Mouse (Mus musculus) forebrain, embryonic 13.5 days (tissue): ENCODE results near the gene Foxred1. TPM values are rescaled to one million over a fixed set of nuclear protein-coding genes. Genes with fewer than 3 reads are reported as not detected.
A peak's percentile ranks its signal among the peaks of the same experiment; 100 is the strongest.

Experiments
- ATAC-seq: fragments of 200-750 bp; cut with Nextera tagmentation; 2 replicates; pipeline ENCODE4 v1.8.0; 2017
- H3K27ac ChIP-seq: fragments of 300-500 bp; sonication (generic); 2 replicates; pipeline ENCODE4 v1.5.1; 2015; ENCODE audit warnings: inconsistent platforms, mild to moderate bottlenecking, moderate library complexity
- H3K27me3 ChIP-seq: fragments of 300-500 bp; sonication (generic); 2 replicates; pipeline ENCODE4 v1.6.1; 2015; ENCODE audit warnings: mild to moderate bottlenecking, inconsistent platforms
- H3K36me3 ChIP-seq: fragments of 300-500 bp; sonication (generic); 2 replicates; pipeline ENCODE4 v1.6.1; 2015; ENCODE audit warnings: mild to moderate bottlenecking, inconsistent platforms; ENCODE audit not compliant: poor library complexity, severe bottlenecking
- H3K4me1 ChIP-seq: fragments of 300-500 bp; sonication (generic); 2 replicates; pipeline ENCODE4 v1.6.1; 2015; ENCODE audit warnings: inconsistent platforms
- H3K4me2 ChIP-seq: fragments of 300-500 bp; sonication (generic); 2 replicates; pipeline ENCODE4 v1.6.1; 2015; ENCODE audit warnings: inconsistent platforms, mild to moderate bottlenecking, moderate library complexity
- H3K4me3 ChIP-seq: fragments of 300-500 bp; sonication (generic); 2 replicates; pipeline ENCODE4 v1.5.1; 2015; ENCODE audit warnings: mild to moderate bottlenecking, inconsistent platforms
- H3K9ac ChIP-seq: fragments of 300-500 bp; sonication (generic); 2 replicates; pipeline ENCODE4 v1.6.1; 2015; ENCODE audit warnings: mild to moderate bottlenecking, inconsistent platforms
- H3K9me3 ChIP-seq: fragments of 300-500 bp; sonication (generic); replicated peaks from 2 replicates; pipeline ENCODE4 v1.6.1; 2016; ENCODE audit warnings: inconsistent platforms
- WGBS: fragments of 180-500 bp; shearing (Covaris S2); methylation state at CpG from one replicate; pipeline ENCODE4 v1.1.7; 2015; 5-methylcytosine and 5-hydroxymethylcytosine counted together
- polyA plus RNA-seq: library from polyadenylated mRNA; unstranded; fragments of >200 nt; fragmentation: Nextera tagmentation; extraction: Ambion mirVana; gene quantifications from 2 replicates; pipeline ENCODE4 v1.2.1, GENCODE M21; 2015

Foxred1 gene
- polyA plus RNA-seq, 1 experiment from 2014 or later: 42.1 TPM

DNA sequence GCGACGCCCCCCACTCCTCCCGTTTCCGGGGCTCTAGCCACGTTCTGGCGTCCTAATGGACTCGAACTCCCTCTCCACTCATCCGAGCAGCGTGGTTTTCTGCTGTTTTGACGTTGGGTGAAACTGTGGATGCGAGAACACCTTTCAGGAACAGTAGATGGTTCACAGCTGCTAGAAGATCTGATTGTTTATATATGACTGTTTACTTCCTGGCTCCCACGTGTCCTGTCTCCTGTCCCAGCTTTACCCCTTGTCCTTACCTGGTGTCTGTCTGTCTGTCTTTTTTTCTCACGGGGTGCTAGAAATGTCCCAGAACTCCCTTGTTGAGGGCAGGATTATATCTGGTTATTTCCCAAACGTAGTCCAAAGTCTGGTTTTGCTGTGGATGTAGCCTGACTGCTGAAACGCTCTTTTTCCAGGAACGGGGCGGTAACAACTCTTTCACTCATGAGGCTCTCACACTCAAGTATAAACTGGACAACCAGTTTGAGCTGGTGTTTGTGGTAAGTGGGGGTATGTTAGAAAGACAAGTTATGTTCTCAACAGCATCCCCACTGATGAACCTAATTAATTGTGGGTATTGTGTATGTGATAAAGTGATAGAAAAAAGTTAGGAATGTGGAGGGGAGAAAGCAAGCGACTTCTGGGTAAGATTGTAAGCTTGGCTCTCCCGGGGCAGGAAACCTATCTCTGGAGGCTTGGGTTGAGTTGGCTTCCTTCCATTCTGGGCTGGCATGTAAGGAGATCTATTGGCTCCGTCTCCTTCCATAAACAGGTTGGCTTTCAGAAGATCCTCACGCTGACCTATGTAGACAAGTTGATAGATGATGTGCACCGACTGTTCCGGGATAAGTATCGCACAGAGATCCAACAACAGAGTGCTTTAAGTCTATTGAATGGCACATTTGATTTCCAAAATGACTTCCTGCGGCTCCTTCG is 987 bp upstream of the Foxred1 start:
- no peaks in the 10 kb centered on the region for H3K9me3 ChIP-seq
- H3K9ac ChIP-seq: peak overlapping the region; percentile 83
- peaks cover 22% of the 10 kb centered on the region for H3K4me1 ChIP-seq
- WGBS: 36% methylated on average over 26 of the region's 26 CpGs
- peak overlapping the region; percentile 45; the same call in 1 of the 2 replicates for H3K27ac ChIP-seq
- no peaks in the 10 kb centered on the region for H3K27me3 ChIP-seq
- peak overlapping the region; percentile 94 for H3K4me2 ChIP-seq
- H3K4me3 ChIP-seq: peak overlapping the region; percentile 80
- H3K36me3 ChIP-seq: peaks cover 55% of the 10 kb centered on the region
- no peak for ATAC-seq

DNA sequence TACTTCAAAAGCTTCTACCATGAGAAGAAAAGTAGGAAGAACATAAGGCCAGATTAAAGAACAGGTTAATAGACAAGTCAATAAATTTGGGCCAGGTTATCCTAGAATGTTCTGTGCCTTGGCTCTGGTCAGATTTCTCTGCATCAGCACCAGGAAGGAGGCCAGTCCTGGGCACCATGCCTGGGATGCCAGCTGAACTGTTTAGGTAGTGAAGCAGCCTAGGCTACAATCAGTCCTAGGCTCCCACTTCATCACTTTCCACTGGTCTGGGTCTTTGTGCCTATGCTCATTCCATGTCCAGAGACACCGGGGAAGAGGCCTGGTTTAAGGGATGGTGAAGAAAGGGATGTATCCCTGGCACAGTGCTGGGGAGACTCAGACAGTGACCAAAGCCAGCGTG is 6.4 kb downstream of the Foxred1 start:
- no peak for ATAC-seq
- 94% methylated on average over 2 of the region's 2 CpGs for WGBS
- H3K9me3 ChIP-seq: no peaks in the 10 kb centered on the region
- peaks cover 50% of the 10 kb centered on the region for H3K36me3 ChIP-seq
- H3K9ac ChIP-seq: no peak overlapping the region
- no peak overlapping the region for H3K27ac ChIP-seq
- no peak overlapping the region for H3K4me2 ChIP-seq
- H3K27me3 ChIP-seq: no peaks in the 10 kb centered on the region
- H3K4me1 ChIP-seq: peaks cover 12% of the 10 kb centered on the region
- H3K4me3 ChIP-seq: no peak overlapping the region

GRCm38 (mm10) chr9:35203536-35203935 is 7.3 kb downstream of the Foxred1 start:
- Histone ChIP-seq H3K9me3 (no peaks in the 10 kb centered on the region), H3K9ac (no peak overlapping the region), H3K4me2 (no peak overlapping the region), H3K4me3 (no peak overlapping the region), H3K27ac (no peak overlapping the region), H3K36me3 (peaks cover 50% of the 10 kb centered on the region), H3K27me3 (no peaks in the 10 kb centered on the region), H3K4me1 (peaks cover 9% of the 10 kb centered on the region)
- no peak for ATAC-seq
- WGBS: 68% methylated on average over 3 of the region's 3 CpGs

- no peaks in the 10 kb centered on the region for H3K27me3 ChIP-seq
- H3K4me3 ChIP-seq: peak overlapping the region; percentile 61
- no peak overlapping the region for H3K9ac ChIP-seq
- WGBS: 56% methylated on average over 9 of the region's 9 CpGs
- peaks cover 21% of the 10 kb centered on the region for H3K36me3 ChIP-seq
- no peaks in the 10 kb centered on the region for H3K9me3 ChIP-seq
- peaks cover 9% of the 10 kb centered on the region for H3K4me1 ChIP-seq
- no peak overlapping the region for H3K27ac ChIP-seq
- peak overlapping the region; percentile 75 for H3K4me2 ChIP-seq
- no peak for ATAC-seq
Measured at GRCm38 (mm10) chr9:35200529-35201060, 10.3 kb downstream of the Foxred1 start.

DNA sequence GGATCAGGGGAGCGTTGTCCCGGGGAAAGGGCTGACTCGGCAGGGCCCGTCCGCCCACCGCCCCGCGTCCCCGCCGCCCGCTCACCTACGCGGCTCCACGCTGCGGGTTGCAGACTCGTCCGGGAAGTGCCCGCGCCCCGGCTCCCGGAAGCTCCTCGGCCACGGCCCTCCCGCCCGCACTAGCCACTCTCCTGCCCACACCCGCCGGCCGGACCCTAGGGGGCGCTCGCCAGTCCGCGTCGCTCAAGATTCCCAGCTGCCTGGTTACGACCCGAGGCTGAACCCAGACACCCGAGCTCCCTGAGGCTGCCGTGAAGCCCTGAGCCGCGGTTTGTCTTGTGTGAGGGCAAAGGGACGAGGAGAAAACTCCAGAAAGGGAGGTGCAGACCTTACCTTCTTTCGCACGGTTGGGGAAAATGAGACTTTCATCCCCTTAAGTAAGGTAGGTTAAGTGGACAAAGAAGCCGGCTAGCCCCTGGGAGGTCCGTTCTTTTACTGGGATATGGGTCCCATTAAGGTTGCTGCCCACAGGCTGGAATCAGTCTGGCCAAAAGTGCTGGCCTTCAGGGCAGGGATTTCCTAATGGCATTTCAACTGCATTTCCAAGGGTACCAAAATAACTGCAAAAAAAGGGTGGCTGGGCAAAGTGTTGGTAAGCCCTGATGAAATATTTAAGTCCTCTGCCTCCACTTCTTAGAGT is 10.9 kb downstream of the Foxred1 start, which contains the start of the genes Srpr and Tirap:
Gene Srpr (plus strand): TSS at position 404 of the 700 bp plus-strand sequence.
Gene Tirap (minus strand): TSS at position 520 of the 700 bp plus-strand sequence.
- peaks cover 9% of the 10 kb centered on the region for H3K4me1 ChIP-seq
- peak; percentile 94 for ATAC-seq
- H3K4me3 ChIP-seq: peak within 1 kb of the TSS; percentile 61
- H3K27ac ChIP-seq: no peak within 1 kb of the TSS
- H3K27me3 ChIP-seq: no peaks in the 10 kb centered on the region
- 1% methylated on average over 36 of the region's 44 CpGs for WGBS
- H3K4me2 ChIP-seq: peak within 1 kb of the TSS; percentile 75
- H3K9ac ChIP-seq: peak within 1 kb of the TSS; percentile 79
- H3K9me3 ChIP-seq: no peaks in the 10 kb centered on the region
- H3K36me3 ChIP-seq: peaks cover 14% of the 10 kb centered on the region

DNA sequence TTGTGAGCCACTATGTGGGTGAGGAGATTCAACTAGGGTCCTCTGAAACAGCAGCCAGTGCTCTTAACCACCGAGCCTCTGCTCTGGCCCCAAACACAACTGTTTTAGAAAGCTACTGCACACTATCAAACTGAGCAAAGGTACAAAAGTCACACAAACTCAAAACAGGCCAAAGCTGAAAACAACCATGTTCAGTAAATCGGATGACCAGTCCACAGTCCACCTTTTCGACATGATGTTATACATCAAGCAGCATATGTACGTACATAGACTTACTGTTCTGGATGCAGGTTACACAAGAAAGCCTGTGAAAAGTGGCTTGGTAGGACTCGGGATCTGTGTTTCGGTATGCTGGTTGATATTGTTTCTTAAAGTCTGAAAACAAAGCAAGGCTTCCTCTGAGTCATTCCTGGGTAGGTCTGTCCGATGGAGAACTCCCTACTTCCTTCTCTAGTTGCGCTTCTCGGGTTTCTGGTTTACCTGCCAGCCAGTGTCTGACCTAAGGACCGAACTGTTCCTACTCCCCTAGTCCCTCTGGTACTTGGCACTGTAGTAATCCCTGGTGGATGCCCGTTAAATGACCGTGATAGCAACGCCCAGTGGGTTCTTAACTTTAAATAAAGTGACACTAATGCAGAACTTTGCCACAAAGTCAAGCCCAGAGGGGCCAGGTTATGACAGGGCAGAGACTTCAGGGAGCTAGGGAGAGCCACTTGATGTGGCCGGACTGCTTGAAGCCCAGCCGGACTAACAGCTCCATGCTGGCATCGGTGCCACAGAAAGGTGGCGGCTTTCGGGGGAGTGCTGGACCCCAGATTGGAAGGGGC is 11.7 kb downstream of the Foxred1 start:
- H3K27me3 ChIP-seq: no peaks in the 10 kb centered on the region
- H3K9me3 ChIP-seq: no peaks in the 10 kb centered on the region
- WGBS: 25% methylated on average over 18 of the region's 18 CpGs
- H3K4me1 ChIP-seq: peaks cover 9% of the 10 kb centered on the region
- peaks cover 7% of the 10 kb centered on the region for H3K36me3 ChIP-seq
- H3K27ac ChIP-seq: no peak overlapping the region
- ATAC-seq: peak; percentile 46
- H3K9ac ChIP-seq: peak overlapping the region; percentile 79
- H3K4me2 ChIP-seq: peak overlapping the region; percentile 75
- H3K4me3 ChIP-seq: peak overlapping the region; percentile 61

GRCm38 (mm10) chr9:35198351-35198750 is 12.5 kb downstream of the Foxred1 start:
- Histone ChIP-seq H3K9ac (no peak overlapping the region), H3K27me3 (no peaks in the 10 kb centered on the region), H3K4me2 (no peak overlapping the region), H3K4me1 (peaks cover 9% of the 10 kb centered on the region), H3K4me3 (no peak overlapping the region), H3K36me3 (no peaks in the 10 kb centered on the region), H3K9me3 (no peaks in the 10 kb centered on the region), H3K27ac (no peak overlapping the region)
- no peak for ATAC-seq
- 81% methylated on average over 10 of the region's 10 CpGs for WGBS

GRCm38 (mm10) chr9:35197625-35198024 is 13.2 kb downstream of the Foxred1 start:
- no peak overlapping the region for H3K4me3 ChIP-seq
- H3K9ac ChIP-seq: no peak overlapping the region
- H3K36me3 ChIP-seq: no peaks in the 10 kb centered on the region
- H3K27ac ChIP-seq: no peak overlapping the region
- ATAC-seq: no peak
- peaks cover 9% of the 10 kb centered on the region for H3K4me1 ChIP-seq
- 90% methylated on average over 3 of the region's 3 CpGs for WGBS
- no peaks in the 10 kb centered on the region for H3K9me3 ChIP-seq
- H3K27me3 ChIP-seq: no peaks in the 10 kb centered on the region
- H3K4me2 ChIP-seq: no peak overlapping the region

- no peak overlapping the region for H3K4me3 ChIP-seq
- H3K27me3 ChIP-seq: no peaks in the 10 kb centered on the region
- no peak overlapping the region for H3K4me2 ChIP-seq
- WGBS: 96% methylated on average over 3 of the region's 3 CpGs
- peaks cover 1% of the 10 kb centered on the region; the same call in 1 of the 2 replicates for H3K4me1 ChIP-seq
- H3K27ac ChIP-seq: no peak overlapping the region
- H3K9ac ChIP-seq: no peak overlapping the region
- H3K36me3 ChIP-seq: no peaks in the 10 kb centered on the region; the same call in 1 of the 2 replicates
- ATAC-seq: no peak
- no peaks in the 10 kb centered on the region for H3K9me3 ChIP-seq
Measured at GRCm38 (mm10) chr9:35194048-35194447, 16.8 kb downstream of the Foxred1 start.

GRCm38 (mm10) chr9:35192983-35193542 is 17.8 kb downstream of the Foxred1 start:
- H3K4me3 ChIP-seq: no peak overlapping the region
- no peak for ATAC-seq
- no peaks in the 10 kb centered on the region for H3K27me3 ChIP-seq
- no peak overlapping the region for H3K27ac ChIP-seq
- H3K36me3 ChIP-seq: peaks cover 8% of the 10 kb centered on the region; the same call in 1 of the 2 replicates
- 82% methylated on average over 11 of the region's 11 CpGs for WGBS
- H3K9ac ChIP-seq: no peak overlapping the region
- no peaks in the 10 kb centered on the region for H3K9me3 ChIP-seq
- peaks cover 7% of the 10 kb centered on the region for H3K4me1 ChIP-seq
- H3K4me2 ChIP-seq: no peak overlapping the region

DNA sequence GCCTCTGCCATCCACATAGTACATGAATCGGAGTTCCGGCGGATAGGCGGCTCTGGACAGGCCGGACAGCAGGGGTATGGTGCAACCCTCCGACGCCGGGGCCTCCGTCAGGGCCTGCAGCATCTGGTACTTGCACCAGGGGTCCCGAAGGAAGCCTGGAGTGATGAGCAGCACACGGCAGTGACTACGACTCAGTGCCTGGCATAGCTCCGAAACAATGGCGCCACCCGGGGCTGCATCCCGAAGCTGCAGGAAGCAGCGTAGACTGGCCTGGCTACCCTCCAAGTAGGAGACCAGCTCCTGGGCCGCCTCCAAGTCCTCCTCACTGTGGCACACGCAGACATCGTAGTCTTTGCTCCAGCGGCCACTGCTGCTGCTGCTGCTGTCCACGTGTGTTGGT is 22.2 kb downstream of the Foxred1 start:
- 65% methylated on average over 22 of the region's 22 CpGs for WGBS
- peaks cover 21% of the 10 kb centered on the region for H3K36me3 ChIP-seq
- 0 out of 2 replicates have a peak overlapping the region, but pooled peaks have one; percentile 4 for H3K4me2 ChIP-seq
- ATAC-seq: peak; percentile 68
- no peaks in the 10 kb centered on the region for H3K27me3 ChIP-seq
- no peaks in the 10 kb centered on the region for H3K9me3 ChIP-seq
- H3K4me3 ChIP-seq: no peak overlapping the region
- no peak overlapping the region for H3K27ac ChIP-seq
- H3K9ac ChIP-seq: no peak overlapping the region
- peaks cover 7% of the 10 kb centered on the region for H3K4me1 ChIP-seq
